Mouse (Mus musculus) CH12.LX (cell line): ENCODE results near the gene Podn. TPM values are rescaled to one million over a fixed set of nuclear protein-coding genes. Genes with fewer than 3 reads are reported as not detected.
A peak's percentile ranks its signal among the peaks of the same experiment; 100 is the strongest.

ENCODE experiments used
- DNase-seq: peaks from one replicate; pipeline ENCODE4 v3.0.0-alpha.2; 2013; ENCODE audit errors: extremely low read depth
- H3K27ac ChIP-seq: 2 replicates; pipeline ENCODE4 v1.5.1; 2012; ENCODE audit warnings: low read depth, mild to moderate bottlenecking, control low read depth, moderate library complexity; ENCODE audit not compliant: insufficient read depth
- H3K27me3 ChIP-seq: replicated peaks from 2 replicates; pipeline ENCODE3; 2012; ENCODE audit warnings: inconsistent platforms
- H3K36me3 ChIP-seq, 2 experiments: replicated peaks in 1 of 2; 2 replicates each; pipeline versions ENCODE3 to v1.6.1; 2012; ENCODE audit warnings: inconsistent platforms in 1 of 2, low read length in 1 of 2, mild to moderate bottlenecking in 1 of 2, mixed read lengths in 1 of 2, moderate library complexity in 1 of 2; ENCODE audit not compliant: control insufficient read depth in 1 of 2, insufficient read depth in 1 of 2
- H3K4me1 ChIP-seq, 2 experiments: 2 replicates each; pipeline ENCODE4 v1.6.1; 2012; ENCODE audit warnings: inconsistent platforms in 1 of 2, moderate library complexity in 1 of 2; ENCODE audit not compliant: insufficient read depth in 2 of 2, control insufficient read depth in 1 of 2
- H3K4me2 ChIP-seq: 2 replicates; pipeline ENCODE4 v1.6.1; 2012; ENCODE audit warnings: low read depth, mild to moderate bottlenecking, control low read depth; ENCODE audit not compliant: poor library complexity, insufficient read depth, severe bottlenecking
- H3K4me3 ChIP-seq, 3 experiments: fragments of 150-350 bp in 1 of 3; sonication (generic) in 1 of 3; replicated peaks in 1 of 3; 2 replicates each; pipeline versions ENCODE3 to v1.5.1; 2011 to 2012; ENCODE audit warnings: low read depth in 2 of 3, low read length in 2 of 3, mild to moderate bottlenecking in 2 of 3, moderate library complexity in 2 of 3, control low read depth in 1 of 3, improper control_type of control experiment in 1 of 3, inconsistent platforms in 1 of 3, mixed read lengths in 1 of 3; ENCODE audit not compliant: poor library complexity in 1 of 3
- H3K79me2 ChIP-seq: replicated peaks from 2 replicates; pipeline ENCODE4 v1.6.1; 2012; ENCODE audit warnings: mild to moderate bottlenecking, moderate library complexity; ENCODE audit not compliant: control insufficient read depth, poor library complexity, insufficient read depth, severe bottlenecking; ENCODE audit errors: extremely low read depth
- H3K9ac ChIP-seq: 2 replicates; pipeline ENCODE4 v1.6.1; 2012; ENCODE audit warnings: low read depth, mild to moderate bottlenecking, control low read depth, moderate library complexity; ENCODE audit not compliant: insufficient read depth
- H3K9me3 ChIP-seq: replicated peaks from 2 replicates; pipeline ENCODE3; 2012; ENCODE audit warnings: low read length, inconsistent platforms, mixed read lengths
- BHLHE40 ChIP-seq: IDR thresholded peaks from 2 replicates; pipeline ENCODE4 v1.6.1; 2011; ENCODE audit warnings: mild to moderate bottlenecking, low read depth, low read length, improper control_type of control experiment
- CTCF ChIP-seq, 2 experiments: IDR thresholded peaks in 1 of 2; conservative IDR thresholded peaks in 1 of 2; 2 replicates each; pipeline ENCODE4 v1.5.1; 2011 to 2012; ENCODE audit warnings: low read depth in 2 of 2, low read length in 2 of 2, improper control_type of control experiment in 1 of 2, inconsistent platforms in 1 of 2, mild to moderate bottlenecking in 1 of 2, moderate library complexity in 1 of 2
- EP300 ChIP-seq: IDR thresholded peaks from 2 replicates; pipeline ENCODE4 v1.6.1; 2011; ENCODE audit warnings: low read length, improper control_type of control experiment
- ETS1 ChIP-seq: conservative IDR thresholded peaks from 2 replicates; pipeline ENCODE4 v1.6.1; 2012; ENCODE audit warnings: low read depth, mild to moderate bottlenecking, inconsistent platforms, low read length, improper control_type of control experiment, moderate library complexity
- IRF4 ChIP-seq: IDR thresholded peaks from 2 replicates; pipeline ENCODE4 v1.6.1; 2014; ENCODE audit warnings: low read depth, mild to moderate bottlenecking, inconsistent platforms, low read length, improper control_type of control experiment
- JUN ChIP-seq: IDR thresholded peaks from 2 replicates; pipeline ENCODE4 v1.6.1; 2011; ENCODE audit warnings: low read depth, mild to moderate bottlenecking, low read length, improper control_type of control experiment, moderate library complexity; ENCODE audit not compliant: insufficient read depth
- JUND ChIP-seq: conservative IDR thresholded peaks from 2 replicates; pipeline ENCODE4 v1.6.1; 2011; ENCODE audit warnings: low read depth, low read length, improper control_type of control experiment
- KAT2A ChIP-seq: IDR thresholded peaks from 2 replicates; pipeline ENCODE4 v1.6.1; 2012; ENCODE audit warnings: low read length, improper control_type of control experiment, inconsistent platforms; ENCODE audit not compliant: insufficient replicate concordance
- MAFK ChIP-seq: IDR thresholded peaks from 2 replicates; pipeline ENCODE4 v1.6.1; 2011; ENCODE audit warnings: low read length, improper control_type of control experiment; ENCODE audit not compliant: insufficient replicate concordance
- MAX ChIP-seq: IDR thresholded peaks from 2 replicates; pipeline ENCODE4 v1.6.1; 2011; ENCODE audit warnings: low read length, improper control_type of control experiment
- MAZ ChIP-seq: IDR thresholded peaks from 2 replicates; pipeline ENCODE4 v1.6.1; 2012; ENCODE audit warnings: low read depth, mild to moderate bottlenecking, inconsistent platforms, low read length, improper control_type of control experiment, moderate library complexity
- MEF2A ChIP-seq: IDR thresholded peaks from 2 replicates; pipeline ENCODE4 v1.6.1; 2014; ENCODE audit warnings: low read depth, mild to moderate bottlenecking, inconsistent platforms, low read length, improper control_type of control experiment, borderline replicate concordance
- MXI1 ChIP-seq: IDR thresholded peaks from 2 replicates; pipeline ENCODE4 v1.6.1; 2011; ENCODE audit warnings: mild to moderate bottlenecking, low read depth, low read length, improper control_type of control experiment
- MYC ChIP-seq: IDR thresholded peaks from 2 replicates; pipeline ENCODE4 v1.6.1; 2011; ENCODE audit warnings: low read depth, mild to moderate bottlenecking, improper control_type of control experiment, low read length
- NELFE ChIP-seq: IDR thresholded peaks from 2 replicates; pipeline ENCODE4 v1.6.1; 2011; ENCODE audit warnings: low read depth, low read length, improper control_type of control experiment
- POLR2A ChIP-seq: IDR thresholded peaks from 2 replicates; pipeline ENCODE4 v1.6.1; 2011; ENCODE audit warnings: low read depth, mild to moderate bottlenecking, improper control_type of control experiment, low read length
- RAD21 ChIP-seq: IDR thresholded peaks from 2 replicates; pipeline ENCODE4 v1.6.1; 2011; ENCODE audit warnings: low read depth, mild to moderate bottlenecking, low read length, improper control_type of control experiment, moderate library complexity
- RCOR1 ChIP-seq: conservative IDR thresholded peaks from 2 replicates; pipeline ENCODE4 v1.6.1; 2012; ENCODE audit warnings: low read depth, mild to moderate bottlenecking, inconsistent platforms, low read length, improper control_type of control experiment
- SIN3A ChIP-seq: IDR thresholded peaks from 2 replicates; pipeline ENCODE4 v1.6.1; 2012; ENCODE audit warnings: low read length, improper control_type of control experiment, inconsistent platforms
- SMC3 ChIP-seq: IDR thresholded peaks from 2 replicates; pipeline ENCODE4 v1.6.1; 2011; ENCODE audit warnings: low read depth, low read length, improper control_type of control experiment
- TBP ChIP-seq: conservative IDR thresholded peaks from 2 replicates; pipeline ENCODE4 v1.6.1; 2011; ENCODE audit warnings: low read depth, low read length, improper control_type of control experiment
- TCF12 ChIP-seq: IDR thresholded peaks from 2 replicates; pipeline ENCODE4 v1.6.1; 2014; ENCODE audit warnings: low read depth, mild to moderate bottlenecking, inconsistent platforms, low read length, improper control_type of control experiment
- UBTF ChIP-seq: IDR thresholded peaks from 2 replicates; pipeline ENCODE4 v1.6.1; 2012; ENCODE audit warnings: low read depth, mild to moderate bottlenecking, inconsistent platforms, low read length, improper control_type of control experiment, moderate library complexity
- USF1 ChIP-seq: IDR thresholded peaks from 2 replicates; pipeline ENCODE4 v1.6.1; 2014; ENCODE audit warnings: low read depth, mild to moderate bottlenecking, inconsistent platforms, low read length, improper control_type of control experiment
- USF2 ChIP-seq: conservative IDR thresholded peaks from 2 replicates; pipeline ENCODE4 v1.6.1; 2011; ENCODE audit warnings: low read depth, low read length, improper control_type of control experiment
- ZC3H11A ChIP-seq: IDR thresholded peaks from 2 replicates; pipeline ENCODE4 v1.6.1; 2012; ENCODE audit warnings: low read depth, mild to moderate bottlenecking, inconsistent platforms, low read length, improper control_type of control experiment
- ZMIZ1 ChIP-seq: IDR thresholded peaks from 2 replicates; pipeline ENCODE4 v1.6.1; 2012; ENCODE audit warnings: low read depth, mild to moderate bottlenecking, inconsistent platforms, low read length, improper control_type of control experiment
- ZNF384 ChIP-seq: IDR thresholded peaks from 2 replicates; pipeline ENCODE4 v1.6.1; 2012; ENCODE audit warnings: low read depth, low read length, improper control_type of control experiment, inconsistent platforms
- dilution Hi-C: fragments of 300-500 bp; cut with MboI; formaldehyde crosslinking; loops from 2 replicates; pipeline ENCODE4 v1.14.3; 2020; ENCODE audit warnings: low sequenced_read_pairs; ENCODE audit not compliant: extremely low pct_unique_long_range_greater_than_20kb, extremely low pct_ligation_motif_present
- in situ Hi-C: fragments of 300-500 bp; cut with MboI; formaldehyde crosslinking; loops from 3 replicates; pipeline ENCODE4 v1.14.3; 2019; ENCODE audit warnings: low sequenced_read_pairs, low pct_ligation_motif_present, low pct_unique_long_range_greater_than_20kb, mixed read lengths
- polyA plus RNA-seq: library from polyadenylated mRNA; unstranded; fragments of >175 nt; gene quantifications from 2 replicates; pipeline ENCODE4 v1.2.1, GENCODE M21; 2012; ENCODE audit warnings: low read depth; ENCODE audit not compliant: insufficient read length
- total RNA-seq, 2 experiments: library from RNA; depleted of rRNA; stranded (reverse); fragments of 300-350 nt in 1 of 2; fragments of >200 nt in 1 of 2; gene quantifications; 2 replicates each; pipeline ENCODE4 v1.2.3; 2012 to 2014

Gene Podn
- total and polyA plus RNA-seq, 3 experiments: 0.04 TPM; not detected in 2

- peak; percentile 86 for DNase-seq
- TF ChIP-seq TCF12 (peak; percentile 69), ZC3H11A (no peak), EP300 (peak; percentile 95), ZMIZ1 (no peak), CTCF (conservative IDR thresholded peaks at IDR 0.05 in 1 of 2, IDR thresholded peaks at IDR 0.05 in 1 of 2; ENCODE audit: low read depth in 2 of 2, low read length in 2 of 2) (peak in 1 of 2 experiments; percentile 78; a peak in 2 of 4 replicates), SIN3A (0 out of 2 replicates have a peak, but pooled peaks have one; percentile 29), POLR2A (no peak), NELFE (no peak), MAX (no peak), MEF2A (peak; percentile 72), MAZ (peak; percentile 48; the same call in 1 of the 2 replicates), MAFK (peak; percentile 80), USF1 (no peak), UBTF (no peak), KAT2A (no peak), IRF4 (peak; percentile 98), ETS1 (peak; percentile 67), RAD21 (peak; percentile 79), JUND (0 out of 2 replicates have a peak, but pooled peaks have one; percentile 14), RCOR1 (peak; percentile 89), USF2 (no peak), SMC3 (peak; percentile 56), JUN (no peak), TBP (no peak), BHLHE40 (peak; percentile 97), MXI1 (no peak), MYC (peak; percentile 56; the same call in 1 of the 2 replicates), ZNF384 (peak; percentile 41; the same call in 1 of the 2 replicates)
- TF ChIP-seq, all 38 proteins: peak for 16
- in situ Hi-C loops: no loop called here
- dilution Hi-C loops: no loop called here
- no peaks in the 10 kb centered on the region for H3K9me3 ChIP-seq
- no peak overlapping the region for H3K4me2 ChIP-seq
- H3K4me1 ChIP-seq: peaks cover 0 to 8% of the 10 kb centered on the region in 2 experiments; a peak in 2 of 4 replicates
- H3K27ac ChIP-seq: no peak overlapping the region
- H3K9ac ChIP-seq: no peak overlapping the region
- no peaks in the 10 kb centered on the region for H3K79me2 ChIP-seq
- no peaks in the 10 kb centered on the region for H3K36me3 ChIP-seq
- peaks cover 73% of the 10 kb centered on the region for H3K27me3 ChIP-seq
- no peak overlapping the region for H3K4me3 ChIP-seq
Observed at GRCm38 (mm10) chr4:107988931-107989330, 107.3 kb downstream of the Podn start.
